Mouse (Mus musculus) embryonic fibroblast, embryonic 13.5 days (primary cell): ENCODE results near the gene Mgat5.

ENCODE experiments used
- CTCF ChIP-seq: IDR thresholded peaks from 2 replicates; pipeline ENCODE4 v1.5.1; 2011; ENCODE audit warnings: mild to moderate bottlenecking, control low read depth, low read length, moderate library complexity, borderline replicate concordance; ENCODE audit not compliant: insufficient read depth
- POLR2A ChIP-seq: IDR thresholded peaks from 2 replicates; pipeline ENCODE4 v1.6.1; 2011; ENCODE audit warnings: low read depth, mild to moderate bottlenecking, control low read depth, low read length, moderate library complexity

DNA sequence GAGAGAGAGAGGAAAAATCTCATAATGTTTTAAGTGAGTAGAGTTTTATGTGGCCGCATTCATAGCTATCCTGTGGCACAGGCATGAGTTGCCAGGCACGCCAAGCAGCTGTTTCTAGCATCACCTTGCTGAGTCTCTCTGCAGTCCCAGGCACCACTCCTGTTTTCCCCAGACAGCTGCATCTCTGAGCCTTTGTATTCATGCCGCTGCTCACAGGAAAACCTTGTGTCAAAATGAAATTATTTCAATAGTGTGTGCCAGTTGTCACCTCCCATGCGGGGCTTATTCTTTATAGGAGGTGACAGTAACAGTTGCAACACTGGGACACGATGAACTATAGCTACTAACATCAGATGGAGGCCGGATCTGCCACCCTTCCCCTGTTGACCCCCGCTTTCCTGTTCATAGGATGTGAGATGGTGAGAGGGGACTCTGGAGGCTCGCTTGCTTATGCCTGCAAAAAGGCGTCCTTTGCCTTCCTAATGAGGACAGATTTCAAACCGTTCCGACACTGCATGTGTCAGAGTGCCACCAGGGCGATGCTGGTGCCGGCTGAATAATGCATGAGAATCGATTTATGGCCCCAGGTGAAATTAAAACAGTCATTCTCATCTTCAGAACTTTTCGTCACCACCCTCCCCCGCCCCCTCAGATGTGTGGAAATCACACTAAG, 303.4 kb downstream of the Mgat5 start:
- TF ChIP-seq POLR2A, result no peak
- no peak for TF ChIP-seq CTCF
